Mouse (Mus musculus) neural tube, embryonic 13.5 days (tissue): Measurements from ENCODE around the gene Chrna3. TPM values are rescaled to one million over a fixed set of nuclear protein-coding genes. Genes with fewer than 3 reads are reported as not detected.
A peak's percentile ranks its signal among the peaks of the same experiment; 100 is the strongest.

ENCODE experiments used
- ATAC-seq: fragments of 200-750 bp; cut with Nextera tagmentation; 2 replicates; pipeline ENCODE4 v1.8.0; 2017; ENCODE audit warnings: low read depth, mild to moderate bottlenecking, moderate TSS enrichment, moderate library complexity
- H3K27ac ChIP-seq: fragments of 300-500 bp; sonication (generic); replicated peaks from 2 replicates; pipeline ENCODE4 v1.5.1; 2015; ENCODE audit warnings: moderate library complexity, mild to moderate bottlenecking, inconsistent platforms
- H3K27me3 ChIP-seq: fragments of 300-500 bp; sonication (generic); 2 replicates; pipeline ENCODE4 v1.6.1; 2015; ENCODE audit warnings: mild to moderate bottlenecking, inconsistent platforms
- H3K36me3 ChIP-seq: fragments of 300-500 bp; sonication (generic); 2 replicates; pipeline ENCODE4 v1.6.1; 2015; ENCODE audit warnings: mild to moderate bottlenecking, inconsistent platforms
- H3K4me1 ChIP-seq: fragments of 300-500 bp; sonication (generic); replicated peaks from 2 replicates; pipeline ENCODE4 v1.6.1; 2015; ENCODE audit warnings: inconsistent platforms
- H3K4me2 ChIP-seq: fragments of 300-500 bp; sonication (generic); 2 replicates; pipeline ENCODE4 v1.6.1; 2015; ENCODE audit warnings: inconsistent platforms, mild to moderate bottlenecking, moderate library complexity
- H3K4me3 ChIP-seq: fragments of 300-500 bp; sonication (generic); 2 replicates; pipeline ENCODE4 v1.5.1; 2015; ENCODE audit warnings: mild to moderate bottlenecking, inconsistent platforms
- H3K9ac ChIP-seq: fragments of 300-500 bp; sonication (generic); 2 replicates; pipeline ENCODE4 v1.6.1; 2015; ENCODE audit warnings: moderate library complexity, mild to moderate bottlenecking, inconsistent platforms
- H3K9me3 ChIP-seq: fragments of 300-500 bp; sonication (generic); 2 replicates; pipeline ENCODE4 v1.6.1; 2016; ENCODE audit warnings: inconsistent platforms
- WGBS: fragments of 180-500 bp; shearing (Covaris S2); methylation state at CpG from one replicate; pipeline ENCODE4 v1.1.7; 2015; 5-methylcytosine and 5-hydroxymethylcytosine counted together
- polyA plus RNA-seq: library from polyadenylated mRNA; unstranded; fragments of >200 nt; fragmentation: Nextera tagmentation; extraction: Ambion mirVana; gene quantifications from 2 replicates; pipeline ENCODE4 v1.2.1, GENCODE M21; 2015

Gene Chrna3
- polyA plus RNA-seq: 25.5 and 27.1 TPM in 2 replicates

GRCm38 (mm10) chr9:55026275-55026663, at the start of gene Chrna3:
Gene Chrna3 (minus strand): TSS chr9:55026562.
- H3K9me3 ChIP-seq: no peaks in the 10 kb centered on the region
- peak within 1 kb of the TSS; percentile 86 for H3K27ac ChIP-seq
- 1% methylated on average over 39 of the region's 39 CpGs for WGBS
- peak within 1 kb of the TSS; percentile 62 for H3K4me2 ChIP-seq
- peak; percentile 73 for ATAC-seq
- peak within 1 kb of the TSS; percentile 64 for H3K4me3 ChIP-seq
- H3K9ac ChIP-seq: peak within 1 kb of the TSS; percentile 87
- H3K36me3 ChIP-seq: peaks cover 14% of the 10 kb centered on the region; the same call in 1 of the 2 replicates
- peaks cover 33% of the 10 kb centered on the region for H3K4me1 ChIP-seq
- peaks cover 39% of the 10 kb centered on the region for H3K27me3 ChIP-seq

- H3K9ac ChIP-seq: no peak overlapping the region
- H3K4me3 ChIP-seq: no peak overlapping the region
- H3K36me3 ChIP-seq: no peaks in the 10 kb centered on the region
- 49% methylated on average over 5 of the region's 5 CpGs for WGBS
- H3K27me3 ChIP-seq: no peaks in the 10 kb centered on the region
- H3K27ac ChIP-seq: peak overlapping the region; percentile 78
- no peak overlapping the region for H3K4me2 ChIP-seq
- H3K9me3 ChIP-seq: no peaks in the 10 kb centered on the region
- ATAC-seq: no peak
- H3K4me1 ChIP-seq: peaks cover 27% of the 10 kb centered on the region
Measured at GRCm38 (mm10) chr9:55067965-55068265, 41.6 kb upstream of the Chrna3 start.

- H3K9ac ChIP-seq: no peak overlapping the region
- H3K4me2 ChIP-seq: no peak overlapping the region
- H3K36me3 ChIP-seq: no peaks in the 10 kb centered on the region
- no peaks in the 10 kb centered on the region for H3K9me3 ChIP-seq
- peaks cover 27% of the 10 kb centered on the region for H3K4me1 ChIP-seq
- peak; percentile 43; the same call in 1 of the 2 replicates for ATAC-seq
- WGBS: 23% methylated on average over 8 of the region's 8 CpGs
- H3K27ac ChIP-seq: peak overlapping the region; percentile 78
- H3K4me3 ChIP-seq: no peak overlapping the region
- H3K27me3 ChIP-seq: no peaks in the 10 kb centered on the region
Measured at GRCm38 (mm10) chr9:55067260-55067964, 41.0 kb upstream of the Chrna3 start.

GRCm38 (mm10) chr9:55065241-55065640, 38.9 kb upstream of the Chrna3 start:
- no peak overlapping the region for H3K4me3 ChIP-seq
- H3K9me3 ChIP-seq: no peaks in the 10 kb centered on the region
- H3K36me3 ChIP-seq: no peaks in the 10 kb centered on the region
- no peak overlapping the region for H3K27ac ChIP-seq
- WGBS: 91% methylated on average over 9 of the region's 9 CpGs
- H3K4me1 ChIP-seq: peaks cover 27% of the 10 kb centered on the region
- ATAC-seq: no peak
- H3K27me3 ChIP-seq: no peaks in the 10 kb centered on the region
- no peak overlapping the region for H3K4me2 ChIP-seq
- no peak overlapping the region for H3K9ac ChIP-seq

GRCm38 (mm10) chr9:55058067-55058466, 31.7 kb upstream of the Chrna3 start:
- no peak overlapping the region for H3K4me3 ChIP-seq
- H3K9me3 ChIP-seq: no peaks in the 10 kb centered on the region
- H3K27ac ChIP-seq: no peak overlapping the region
- no peaks in the 10 kb centered on the region for H3K36me3 ChIP-seq
- WGBS: 96% methylated on average over 4 of the region's 4 CpGs
- no peaks in the 10 kb centered on the region for H3K27me3 ChIP-seq
- no peak for ATAC-seq
- H3K9ac ChIP-seq: no peak overlapping the region
- peaks cover 4% of the 10 kb centered on the region; the same call in 1 of the 2 replicates for H3K4me1 ChIP-seq
- no peak overlapping the region for H3K4me2 ChIP-seq

- WGBS: 32% methylated on average over 2 of the region's 2 CpGs
- no peaks in the 10 kb centered on the region for H3K27me3 ChIP-seq
- H3K27ac ChIP-seq: no peak overlapping the region
- H3K36me3 ChIP-seq: no peaks in the 10 kb centered on the region
- no peak overlapping the region for H3K4me2 ChIP-seq
- H3K9me3 ChIP-seq: no peaks in the 10 kb centered on the region
- H3K9ac ChIP-seq: no peak overlapping the region
- ATAC-seq: no peak
- H3K4me1 ChIP-seq: peaks cover 4% of the 10 kb centered on the region; the same call in 1 of the 2 replicates
- H3K4me3 ChIP-seq: no peak overlapping the region
Measured at GRCm38 (mm10) chr9:55055386-55055930, 29.1 kb upstream of the Chrna3 start.

- peak within 1 kb of the TSS; percentile 69 for H3K9ac ChIP-seq
- H3K27me3 ChIP-seq: peaks cover 10% of the 10 kb centered on the region
- no peaks in the 10 kb centered on the region for H3K9me3 ChIP-seq
- H3K4me2 ChIP-seq: peak within 1 kb of the TSS; percentile 87
- no peaks in the 10 kb centered on the region for H3K36me3 ChIP-seq
- peaks cover 36% of the 10 kb centered on the region for H3K4me1 ChIP-seq
- no peak within 1 kb of the TSS for H3K27ac ChIP-seq
- ATAC-seq: peak; percentile 60
- WGBS: under 1% methylated on average over 23 of the region's 23 CpGs
- H3K4me3 ChIP-seq: peak within 1 kb of the TSS; percentile 48
Measured at GRCm38 (mm10) chr9:55048211-55048880, 22.0 kb upstream of the Chrna3 start, which contains the start of gene Chrnb4. Gene Chrnb4 (minus strand): TSS chr9:55048779.

- 0% methylated on average over 3 of the region's 3 CpGs for WGBS
- Histone ChIP-seq H3K4me2 (no peak overlapping the region), H3K4me1 (peaks cover 36% of the 10 kb centered on the region), H3K4me3 (no peak overlapping the region), H3K27me3 (peaks cover 10% of the 10 kb centered on the region), H3K36me3 (no peaks in the 10 kb centered on the region), H3K9me3 (no peaks in the 10 kb centered on the region), H3K9ac (no peak overlapping the region), H3K27ac (no peak overlapping the region)
- ATAC-seq: no peak
Measured at GRCm38 (mm10) chr9:55046764-55047163, 20.4 kb upstream of the Chrna3 start.

GRCm38 (mm10) chr9:55045001-55045400, 18.6 kb upstream of the Chrna3 start:
- Histone ChIP-seq H3K4me1 (peaks cover 42% of the 10 kb centered on the region), H3K4me2 (no peak overlapping the region), H3K4me3 (no peak overlapping the region), H3K9me3 (no peaks in the 10 kb centered on the region), H3K9ac (no peak overlapping the region), H3K27me3 (peaks cover 10% of the 10 kb centered on the region), H3K27ac (no peak overlapping the region), H3K36me3 (no peaks in the 10 kb centered on the region)
- WGBS: 66% methylated on average over 2 of the region's 2 CpGs
- no peak for ATAC-seq

GRCm38 (mm10) chr9:55043688-55044087, 17.3 kb upstream of the Chrna3 start:
- peak overlapping the region; percentile 21 for H3K4me2 ChIP-seq
- H3K4me3 ChIP-seq: no peak overlapping the region
- H3K9ac ChIP-seq: no peak overlapping the region
- no peaks in the 10 kb centered on the region for H3K36me3 ChIP-seq
- no peak overlapping the region for H3K27ac ChIP-seq
- 0 out of 2 replicates have a peak, but pooled peaks have one; percentile 44 for ATAC-seq
- peaks cover 40% of the 10 kb centered on the region for H3K4me1 ChIP-seq
- 5% methylated on average over 8 of the region's 8 CpGs for WGBS
- no peaks in the 10 kb centered on the region for H3K9me3 ChIP-seq
- peaks cover 3% of the 10 kb centered on the region; the same call in 1 of the 2 replicates for H3K27me3 ChIP-seq

- Histone ChIP-seq H3K36me3 (no peaks in the 10 kb centered on the region), H3K27ac (no peak overlapping the region), H3K9me3 (no peaks in the 10 kb centered on the region), H3K9ac (no peak overlapping the region), H3K4me2 (no peak overlapping the region), H3K4me3 (no peak overlapping the region), H3K27me3 (no peaks in the 10 kb centered on the region), H3K4me1 (peaks cover 22% of the 10 kb centered on the region)
- ATAC-seq: no peak
- 32% methylated on average over 2 of the region's 2 CpGs for WGBS
Measured at GRCm38 (mm10) chr9:55041389-55041788, 15.0 kb upstream of the Chrna3 start.

- H3K4me2 ChIP-seq: no peak overlapping the region
- H3K27ac ChIP-seq: no peak overlapping the region
- H3K4me3 ChIP-seq: no peak overlapping the region
- no peak for ATAC-seq
- no peak overlapping the region for H3K9ac ChIP-seq
- H3K27me3 ChIP-seq: no peaks in the 10 kb centered on the region
- no peaks in the 10 kb centered on the region for H3K36me3 ChIP-seq
- 66% methylated on average over 5 of the region's 5 CpGs for WGBS
- peaks cover 19% of the 10 kb centered on the region for H3K4me1 ChIP-seq
- H3K9me3 ChIP-seq: no peaks in the 10 kb centered on the region
Measured at GRCm38 (mm10) chr9:55039983-55040382, 13.6 kb upstream of the Chrna3 start.
